Mouse (Mus musculus): ENCODE results near the gene Foxn2. TPM values are rescaled to one million over a fixed set of nuclear protein-coding genes. Genes with fewer than 3 reads are reported as not detected.

Gene Foxn2
- polyA plus RNA-seq, 1 experiment from 2014 or later = 7.5 TPM

GRCm38 (mm10) chr17:88529519-88530235, 89.2 kb downstream of the Foxn2 start, which contains the start of gene Ppp1r21:
Gene Ppp1r21, plus strand, starts transcription at chr17:88530118.
- H3K36me3 ChIP-seq = no peaks in the 10 kb centered on the region
- ATAC-seq (replicated peaks; ENCODE audit: insufficient number of reproducible peaks, insufficient read depth, low FRiP score, low read depth) = peak; percentile 98
- H3K27me3 ChIP-seq = no peaks in the 10 kb centered on the region
- peak within 1 kb of the TSS; percentile 69 for H3K4me3 ChIP-seq
- 7% methylated on average over 44 of the region's 49 CpGs for WGBS
- H3K4me2 ChIP-seq = peak within 1 kb of the TSS; percentile 82
- peak within 1 kb of the TSS; percentile 72 for H3K27ac ChIP-seq
- H3K9ac ChIP-seq = peak within 1 kb of the TSS; percentile 75
- H3K9me3 ChIP-seq (replicated peaks) = no peaks in the 10 kb centered on the region
- H3K4me1 ChIP-seq (replicated peaks) = peaks cover 13% of the 10 kb centered on the region

- Histone ChIP-seq H3K4me1 (replicated peaks) (peaks cover 13% of the 10 kb centered on the region), H3K36me3 (no peaks in the 10 kb centered on the region), H3K4me3 (peak overlapping the region; percentile 69), H3K9me3 (replicated peaks) (no peaks in the 10 kb centered on the region), H3K9ac (peak overlapping the region; percentile 75), H3K27me3 (no peaks in the 10 kb centered on the region), H3K27ac (peak overlapping the region; percentile 57), H3K4me2 (peak overlapping the region; percentile 82)
- ATAC-seq (replicated peaks; ENCODE audit: insufficient number of reproducible peaks, insufficient read depth, low FRiP score, low read depth) = peak; percentile 65
- under 1% methylated on average over 13 of the region's 14 CpGs for WGBS
Observed at GRCm38 (mm10) chr17:88530236-88530619, 89.7 kb downstream of the Foxn2 start.

GRCm38 (mm10) chr17:88530667-88531066, 90.2 kb downstream of the Foxn2 start:
- peak overlapping the region; percentile 69 for H3K4me3 ChIP-seq
- whole genome bisulfite sequencing = 9% methylated on average over 11 of the region's 11 CpGs
- H3K36me3 ChIP-seq = no peaks in the 10 kb centered on the region
- no peak for ATAC-seq (replicated peaks; ENCODE audit: insufficient number of reproducible peaks, insufficient read depth, low FRiP score, low read depth)
- no peaks in the 10 kb centered on the region for H3K9me3 ChIP-seq (replicated peaks)
- H3K9ac ChIP-seq = peak overlapping the region; percentile 75
- H3K27ac ChIP-seq = peak overlapping the region; percentile 57; the same call in 1 of the 2 replicates
- H3K27me3 ChIP-seq = no peaks in the 10 kb centered on the region
- H3K4me2 ChIP-seq = peak overlapping the region; percentile 82
- H3K4me1 ChIP-seq (replicated peaks) = peaks cover 13% of the 10 kb centered on the region

- no peak for ATAC-seq (replicated peaks; ENCODE audit: insufficient number of reproducible peaks, insufficient read depth, low FRiP score, low read depth)
- no peak overlapping the region for H3K9ac ChIP-seq
- 52% methylated on average over 6 of the region's 6 CpGs for WGBS
- peak overlapping the region; percentile 69; the same call in 1 of the 2 replicates for H3K4me3 ChIP-seq
- no peaks in the 10 kb centered on the region for H3K9me3 ChIP-seq (replicated peaks)
- H3K27me3 ChIP-seq = no peaks in the 10 kb centered on the region
- peak overlapping the region; percentile 82; the same call in 1 of the 2 replicates for H3K4me2 ChIP-seq
- peaks cover 13% of the 10 kb centered on the region for H3K4me1 ChIP-seq (replicated peaks)
- H3K27ac ChIP-seq = no peak overlapping the region
- H3K36me3 ChIP-seq = no peaks in the 10 kb centered on the region
Observed at GRCm38 (mm10) chr17:88531176-88531575, 90.7 kb downstream of the Foxn2 start.

DNA sequence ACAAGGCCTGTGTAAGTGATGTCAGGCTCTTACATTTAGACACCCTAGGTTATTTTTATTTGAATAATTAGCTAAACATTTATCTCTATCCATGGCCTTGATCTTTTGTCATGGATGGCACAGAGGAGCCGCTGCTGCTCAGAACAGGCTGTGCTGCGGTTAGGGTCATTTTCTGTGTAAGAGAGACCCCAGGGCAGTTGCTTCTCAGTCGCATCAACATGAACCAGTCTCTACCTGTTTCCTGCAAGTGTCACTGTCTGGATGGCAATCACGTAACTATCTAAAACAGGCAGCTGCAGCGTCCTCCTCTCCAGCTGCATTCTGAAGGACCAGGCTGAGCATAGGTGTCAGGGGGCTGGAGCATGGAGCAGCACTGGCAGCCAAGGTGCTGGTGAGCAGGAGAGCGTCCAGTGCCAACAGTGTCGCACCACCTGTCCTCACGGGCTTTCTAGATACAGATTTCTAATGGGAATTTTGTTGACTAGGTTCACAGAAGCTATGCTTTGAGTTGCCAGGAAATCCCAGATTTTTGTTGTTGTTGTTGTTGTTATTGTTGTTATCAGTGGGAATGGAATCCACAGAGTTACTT, 97.4 kb downstream of the Foxn2 start:
- ATAC-seq (replicated peaks; ENCODE audit: insufficient number of reproducible peaks, insufficient read depth, low FRiP score, low read depth) = no peak
- no peak overlapping the region for H3K4me3 ChIP-seq

More for the DNA sequence above, 97.4 kb downstream of the Foxn2 start:
- 82% methylated on average over 8 of the region's 8 CpGs for WGBS
- Histone ChIP-seq H3K27me3 (no peaks in the 10 kb centered on the region), H3K9ac (no peak overlapping the region), H3K4me1 (replicated peaks) (no peaks in the 10 kb centered on the region), H3K4me2 (no peak overlapping the region), H3K9me3 (replicated peaks) (no peaks in the 10 kb centered on the region), H3K27ac (no peak overlapping the region), H3K36me3 (no peaks in the 10 kb centered on the region)

Other genes with a start within 250 kb of the Foxn2 start
- gene Ppp1r21, start 89.4 kb downstream of the Foxn2 start, polyA plus RNA-seq (2015; fragmentation: Nextera tagmentation; extraction: Ambion mirVana) = 8.7 and 13.0 TPM in 2 replicates
- gene Ston1, start 157.0 kb downstream of the Foxn2 start, polyA plus RNA-seq (2015; fragmentation: Nextera tagmentation; extraction: Ambion mirVana) = 5.0 and 6.8 TPM in 2 replicates
- 0.08 and 0.09 TPM in 2 replicates for gene Gtf2a1l, start 227.9 kb downstream of the Foxn2 start, polyA plus RNA-seq (2015; fragmentation: Nextera tagmentation; extraction: Ambion mirVana)